Mouse (Mus musculus) neural tube, embryonic 14.5 days (tissue): ENCODE data around the gene Cryzl1. TPM values are rescaled to one million over a fixed set of nuclear protein-coding genes. Genes with fewer than 3 reads are reported as not detected.

Source experiments
- ATAC-seq: fragments of 200-750 bp; cut with Nextera tagmentation; 2 replicates; pipeline ENCODE4 v1.8.0; 2017; ENCODE audit warnings: low read depth, mild to moderate bottlenecking, moderate TSS enrichment, moderate library complexity
- H3K27ac ChIP-seq: fragments of 300-500 bp; sonication (generic); 2 replicates; pipeline ENCODE4 v1.5.1; 2014; ENCODE audit warnings: low read depth, mild to moderate bottlenecking, control low read depth, low read length, moderate library complexity, mixed read lengths
- H3K27me3 ChIP-seq: fragments of 300-500 bp; sonication (generic); 2 replicates; pipeline ENCODE4 v1.6.1; 2014; ENCODE audit warnings: low read length; ENCODE audit not compliant: control insufficient read depth, insufficient read depth
- H3K36me3 ChIP-seq: fragments of 300-500 bp; sonication (generic); 2 replicates; pipeline ENCODE4 v1.6.1; 2014; ENCODE audit warnings: low read length, mixed read lengths; ENCODE audit not compliant: control insufficient read depth, insufficient read depth
- H3K4me1 ChIP-seq: fragments of 300-500 bp; sonication (generic); 2 replicates; pipeline ENCODE4 v1.6.1; 2014; ENCODE audit warnings: low read length; ENCODE audit not compliant: control insufficient read depth, insufficient read depth
- H3K4me2 ChIP-seq: fragments of 300-500 bp; sonication (generic); 2 replicates; pipeline ENCODE4 v1.6.1; 2014; ENCODE audit warnings: mild to moderate bottlenecking, low read depth, low read length, control low read depth
- H3K4me3 ChIP-seq: fragments of 300-500 bp; sonication (generic); 2 replicates; pipeline ENCODE4 v1.5.1; 2014; ENCODE audit warnings: low read depth, low read length, control low read depth, mixed read lengths
- H3K9ac ChIP-seq: fragments of 300-500 bp; sonication (generic); replicated peaks from 2 replicates; pipeline ENCODE4 v1.6.1; 2014; ENCODE audit warnings: low read depth, mild to moderate bottlenecking, control low read depth, low read length, mixed read lengths
- H3K9me3 ChIP-seq: fragments of 300-500 bp; sonication (generic); 2 replicates; pipeline ENCODE4 v1.6.1; 2016; ENCODE audit warnings: low read length; ENCODE audit not compliant: control insufficient read depth
- WGBS: fragments of 180-500 bp; shearing (Covaris S2); extraction: QIAGEN DNeasy Blood & Tissue Kit; methylation state at CpG from one replicate; pipeline ENCODE4 v1.1.7; 2014; 5-methylcytosine and 5-hydroxymethylcytosine counted together
- polyA plus RNA-seq: library from polyadenylated mRNA; unstranded; fragments of >200 nt; fragmentation: Nextera tagmentation; extraction: Ambion mirVana; gene quantifications from 2 replicates; pipeline ENCODE4 v1.2.1, GENCODE M21; 2014

Gene Cryzl1
- polyA plus RNA-seq, 1 experiment from 2014 or later: 118 TPM

GRCm38 (mm10) chr16:91732816-91733215, 4.0 kb upstream of the Cryzl1 start:
- Histone ChIP-seq H3K4me1 (peaks cover 41% of the 10 kb centered on the region), H3K27me3 (no peaks in the 10 kb centered on the region), H3K4me3 (no peak overlapping the region), H3K9me3 (no peaks in the 10 kb centered on the region), H3K36me3 (no peaks in the 10 kb centered on the region), H3K9ac (no peak overlapping the region), H3K27ac (no peak overlapping the region), H3K4me2 (no peak overlapping the region)
- WGBS: 82% methylated on average over 2 of the region's 2 CpGs
- no peak for ATAC-seq

- WGBS: 0% methylated on average over 11 of the region's 11 CpGs
- no peaks in the 10 kb centered on the region for H3K27me3 ChIP-seq
- peak overlapping the region; percentile 96 for H3K9ac ChIP-seq
- no peaks in the 10 kb centered on the region for H3K9me3 ChIP-seq
- peaks cover 39% of the 10 kb centered on the region for H3K4me1 ChIP-seq
- no peak for ATAC-seq
- H3K36me3 ChIP-seq: no peaks in the 10 kb centered on the region
- peak overlapping the region; percentile 63 for H3K4me2 ChIP-seq
- H3K4me3 ChIP-seq: peak overlapping the region; percentile 86
- peak overlapping the region; percentile 97 for H3K27ac ChIP-seq
Observed at GRCm38 (mm10) chr16:91730446-91730845, 1.7 kb upstream of the Cryzl1 start.

- peak overlapping the region; percentile 96 for H3K9ac ChIP-seq
- H3K4me2 ChIP-seq: peak overlapping the region; percentile 63
- H3K4me1 ChIP-seq: peaks cover 36% of the 10 kb centered on the region
- ATAC-seq: no peak
- H3K36me3 ChIP-seq: no peaks in the 10 kb centered on the region; the same call in 1 of the 2 replicates
- no peaks in the 10 kb centered on the region for H3K27me3 ChIP-seq
- WGBS: 2% methylated on average over 17 of the region's 44 CpGs
- peak overlapping the region; percentile 97 for H3K27ac ChIP-seq
- H3K4me3 ChIP-seq: peak overlapping the region; percentile 86
- H3K9me3 ChIP-seq: no peaks in the 10 kb centered on the region
Observed at GRCm38 (mm10) chr16:91729821-91730441, 1.2 kb upstream of the Cryzl1 start.

- peak within 1 kb of the TSS; percentile 73 for H3K4me2 ChIP-seq
- H3K27ac ChIP-seq: peak within 1 kb of the TSS; percentile 97
- H3K27me3 ChIP-seq: no peaks in the 10 kb centered on the region
- peak within 1 kb of the TSS; percentile 86 for H3K4me3 ChIP-seq
- H3K9me3 ChIP-seq: no peaks in the 10 kb centered on the region
- under 1% methylated on average over 33 of the region's 33 CpGs for WGBS
- H3K9ac ChIP-seq: peak within 1 kb of the TSS; percentile 96
- peaks cover 29% of the 10 kb centered on the region for H3K4me1 ChIP-seq
- peaks cover 5% of the 10 kb centered on the region; the same call in 1 of the 2 replicates for H3K36me3 ChIP-seq
- peak; percentile 94 for ATAC-seq
Observed at GRCm38 (mm10) chr16:91729066-91729482, 299 bp upstream of the Cryzl1 start, which contains the start of gene Itsn1. Gene Itsn1, plus strand, starts transcription at chr16:91729281.

GRCm38 (mm10) chr16:91727433-91727832, 1.3 kb downstream of the Cryzl1 start:
- Histone ChIP-seq H3K36me3 (peaks cover 5% of the 10 kb centered on the region; the same call in 1 of the 2 replicates), H3K4me1 (peaks cover 25% of the 10 kb centered on the region), H3K9ac (peak overlapping the region; percentile 64; the same call in 1 of the 2 replicates), H3K4me2 (peak overlapping the region; percentile 73), H3K9me3 (no peaks in the 10 kb centered on the region), H3K27ac (no peak overlapping the region), H3K4me3 (peak overlapping the region; percentile 86), H3K27me3 (no peaks in the 10 kb centered on the region)
- no peak for ATAC-seq
- 77% methylated on average over 15 of the region's 15 CpGs for WGBS

GRCm38 (mm10) chr16:91724247-91724646, 4.5 kb downstream of the Cryzl1 start:
- Histone ChIP-seq H3K36me3 (peaks cover 5% of the 10 kb centered on the region; the same call in 1 of the 2 replicates), H3K4me1 (peaks cover 13% of the 10 kb centered on the region), H3K27ac (no peak overlapping the region), H3K9ac (no peak overlapping the region), H3K9me3 (no peaks in the 10 kb centered on the region), H3K4me3 (no peak overlapping the region), H3K4me2 (no peak overlapping the region), H3K27me3 (no peaks in the 10 kb centered on the region)
- 40% methylated on average over 3 of the region's 3 CpGs for WGBS
- no peak for ATAC-seq

- Histone ChIP-seq H3K27me3 (no peaks in the 10 kb centered on the region), H3K9ac (no peak overlapping the region), H3K9me3 (no peaks in the 10 kb centered on the region), H3K27ac (no peak overlapping the region), H3K4me1 (no peaks in the 10 kb centered on the region), H3K4me3 (no peak overlapping the region), H3K4me2 (no peak overlapping the region), H3K36me3 (peaks cover 10% of the 10 kb centered on the region; the same call in 1 of the 2 replicates)
- WGBS: 91% methylated on average over 4 of the region's 4 CpGs
- ATAC-seq: no peak
Observed at GRCm38 (mm10) chr16:91717399-91717798, 11.4 kb downstream of the Cryzl1 start.

- ATAC-seq: no peak
- Histone ChIP-seq H3K36me3 (peaks cover 10% of the 10 kb centered on the region; the same call in 1 of the 2 replicates), H3K9me3 (no peaks in the 10 kb centered on the region), H3K9ac (no peak overlapping the region), H3K4me1 (no peaks in the 10 kb centered on the region), H3K4me3 (no peak overlapping the region), H3K27ac (no peak overlapping the region), H3K4me2 (no peak overlapping the region), H3K27me3 (no peaks in the 10 kb centered on the region)
- WGBS: 88% methylated on average over 11 of the region's 11 CpGs
Observed at GRCm38 (mm10) chr16:91716927-91717349, 11.8 kb downstream of the Cryzl1 start.

- H3K4me1 ChIP-seq: no peaks in the 10 kb centered on the region
- ATAC-seq: no peak
- WGBS: 92% methylated on average over 7 of the region's 7 CpGs
- peaks cover 21% of the 10 kb centered on the region for H3K36me3 ChIP-seq
- no peak overlapping the region for H3K4me3 ChIP-seq
- H3K9me3 ChIP-seq: no peaks in the 10 kb centered on the region
- no peak overlapping the region for H3K9ac ChIP-seq
- no peak overlapping the region for H3K27ac ChIP-seq
- H3K4me2 ChIP-seq: no peak overlapping the region
- no peaks in the 10 kb centered on the region for H3K27me3 ChIP-seq
Observed at GRCm38 (mm10) chr16:91710241-91710640, 18.5 kb downstream of the Cryzl1 start.
